Mouse (Mus musculus) kidney, postnatal 25 days (tissue): ENCODE results near the gene Sbno2.

Source experiments
- DNase-seq, 2 experiments: peaks; one replicate each; pipeline ENCODE4 v3.0.0; 2021; ENCODE audit warnings: mixed read lengths in 2 of 2

Gene Sbno2

DNA sequence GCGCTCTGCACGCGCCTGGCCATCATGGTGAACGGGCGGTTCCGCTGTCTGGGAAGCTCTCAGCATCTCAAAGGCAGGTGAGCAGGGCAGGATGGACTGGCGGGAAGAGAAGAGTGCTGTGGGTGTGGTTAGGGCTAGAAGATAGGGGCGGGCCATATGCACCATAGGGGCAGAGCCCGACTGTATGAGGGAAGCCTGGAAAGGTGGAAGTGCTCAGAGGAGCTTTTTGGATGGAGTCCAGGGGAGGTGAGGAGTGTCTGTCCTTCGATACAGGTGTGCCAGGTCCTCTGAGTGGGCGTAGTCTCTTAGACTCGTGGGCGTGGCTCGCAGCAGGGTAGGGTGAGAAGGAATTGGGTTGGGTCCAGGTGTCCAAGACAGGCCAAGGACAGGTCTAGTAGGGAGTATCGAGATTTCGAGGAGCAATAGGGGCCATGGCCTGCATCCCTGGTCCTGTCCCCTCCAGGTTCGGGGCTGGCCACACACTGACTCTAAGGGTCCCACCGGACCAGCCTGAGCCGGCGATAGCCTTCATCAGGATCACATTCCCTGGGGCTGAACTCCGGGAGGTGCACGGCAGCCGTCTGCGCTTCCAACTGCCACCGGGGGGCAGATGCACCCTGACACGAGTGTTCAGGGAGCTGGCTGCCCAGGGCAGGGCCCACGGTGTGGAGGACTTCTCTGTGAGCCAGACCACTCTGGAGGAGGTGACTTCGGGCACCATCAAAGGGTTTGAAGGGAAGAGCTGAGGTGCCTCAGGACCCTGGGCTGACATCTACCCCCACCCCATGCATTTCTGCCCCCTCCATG, 90.7 kb downstream of the Sbno2 start:
- no peak for DNase-seq

- DNase-seq = no peak
These were observed 91.8 kb downstream of the Sbno2 start for GRCm38 (mm10) chr10:80013609-80014008.

- no peak for DNase-seq
These were observed 93.6 kb downstream of the Sbno2 start for GRCm38 (mm10) chr10:80011740-80012139.
